1 mouse cellular context compared by ENCODE assay signal in the genomic region with DNA sequence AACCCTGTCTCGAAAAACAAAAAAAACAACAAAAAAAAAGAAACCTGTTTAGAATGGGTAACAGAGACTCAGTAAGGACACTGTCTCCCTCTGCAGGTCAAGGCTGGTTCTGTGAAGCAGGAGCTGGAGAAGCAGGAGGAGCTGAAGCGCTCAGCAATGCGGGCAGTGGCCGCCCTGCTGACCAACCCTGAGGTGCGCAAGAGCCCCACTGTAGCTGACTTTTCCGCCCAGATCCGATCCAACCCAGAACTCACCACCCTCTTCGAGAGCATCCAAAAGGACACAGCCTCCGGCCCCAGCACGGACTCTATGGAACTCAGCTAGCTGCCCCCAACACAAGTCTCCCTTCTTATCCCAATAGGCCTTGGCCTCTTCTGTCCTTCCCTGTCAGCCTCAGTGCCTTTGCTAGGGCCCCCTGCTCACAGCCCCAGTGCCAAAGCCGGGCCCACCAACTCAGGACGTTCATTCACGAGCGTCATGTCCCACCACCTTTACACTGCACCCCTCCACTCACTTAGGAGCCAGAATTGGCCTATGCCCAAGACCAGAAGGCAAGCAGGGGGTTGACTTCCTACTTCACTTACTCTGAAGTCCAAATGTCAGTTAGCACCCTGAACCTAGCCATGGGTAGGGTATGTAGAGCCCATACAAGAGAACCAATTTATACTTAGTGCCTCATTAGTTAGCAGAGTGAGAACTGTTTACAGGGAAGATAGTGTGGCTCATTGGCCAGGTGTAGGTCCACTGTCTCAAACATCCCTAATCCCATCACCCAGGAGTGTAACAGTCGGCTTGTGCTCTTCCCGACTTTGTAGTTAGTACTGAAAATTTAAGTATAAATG.
TF ChIP-seq lines count a peak whose summit lies in the region.

No protein-coding gene starts in this region.

TF ChIP-seq in CH12.LX, 34 proteins besides CTCF, POLR2A, EP300 and RAD21:
- TF ChIP-seq SMC3 (IDR thresholded peaks at IDR 0.05; ENCODE audit: low read depth, low read length) (peak; percentile 56), JUND (conservative IDR thresholded peaks at IDR 0.05; ENCODE audit: low read depth, low read length) (no peak), ELF1 (IDR thresholded peaks at IDR 0.05; ENCODE audit: low read depth, low read length) (no peak), CHD2 (IDR thresholded peaks at IDR 0.05; ENCODE audit: low read length) (peak; percentile 7; the same call in 1 of the 2 replicates), ZNF384 (IDR thresholded peaks at IDR 0.05; ENCODE audit: low read depth, low read length) (peak; percentile 87)
TF ChIP-seq in CH12.LX: peak in this region for 3.
